Mouse (Mus musculus) small intestine, adult 10 weeks (tissue): ENCODE results near the gene Nprl3. TPM values are rescaled to one million over a fixed set of nuclear protein-coding genes. Genes with fewer than 3 reads are reported as not detected.

Source experiments
- polyA plus RNA-seq: library from polyadenylated mRNA; stranded (reverse); fragments of 350-450 nt; fragmentation: Illumina TruSeq; extraction: RNeasy Lipid Tissue Mini Kit (QIAGEN cat#74804); gene quantifications from one replicate; pipeline ENCODE4 v1.2.3, GENCODE M21; 2014; ENCODE audit warnings: low replicate concordance

Gene Nprl3
- polyA plus RNA-seq: 1.3 TPM

DNA sequence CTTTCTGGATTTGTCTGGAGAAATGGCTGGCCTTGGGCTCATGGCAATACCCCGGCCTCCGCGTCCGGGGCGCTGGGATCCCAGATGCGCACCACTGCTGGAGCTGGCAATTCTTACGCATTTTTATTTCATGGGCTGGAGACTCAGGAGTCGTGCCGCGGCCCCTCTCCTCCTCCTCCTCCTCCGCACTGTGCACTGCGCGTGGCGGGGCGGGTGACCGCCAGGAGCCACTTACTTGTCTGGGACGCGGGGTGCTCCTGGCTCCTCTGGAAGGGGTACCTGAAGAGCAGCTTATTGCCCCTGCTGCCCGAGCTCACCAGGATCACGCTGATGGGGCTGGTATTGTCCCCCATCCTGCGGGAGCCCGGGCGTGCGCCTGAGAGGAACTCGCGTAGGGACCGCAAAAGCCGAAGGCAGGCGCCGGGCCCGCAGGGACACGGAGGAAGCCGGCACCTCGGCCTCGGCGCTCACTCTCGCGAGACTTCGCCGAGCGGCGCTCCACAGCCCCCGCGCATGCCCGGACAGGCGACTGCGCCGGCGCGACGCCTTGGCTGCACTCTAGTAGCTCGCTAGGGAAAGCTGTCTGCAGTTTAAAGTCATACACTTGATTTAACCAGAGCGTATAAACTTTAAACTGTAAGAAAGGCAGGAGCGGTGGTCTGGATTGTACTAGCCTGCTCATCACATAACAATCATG is at the start of gene Nprl3:
Gene Nprl3, minus strand, starts transcription at position 520 of the 697 bp plus-strand sequence.

GRCm38 (mm10) chr11:32299865-32300264 is 32.4 kb upstream of the Nprl3 start, which contains the start of gene Hbq1a:
Gene Hbq1a (plus strand): TSS chr11:32300069.

GRCm38 (mm10) chr11:32296203-32296602 is 28.7 kb upstream of the Nprl3 start, which contains the start of gene Hba-a2:
Gene Hba-a2 (plus strand): TSS chr11:32296489.

DNA sequence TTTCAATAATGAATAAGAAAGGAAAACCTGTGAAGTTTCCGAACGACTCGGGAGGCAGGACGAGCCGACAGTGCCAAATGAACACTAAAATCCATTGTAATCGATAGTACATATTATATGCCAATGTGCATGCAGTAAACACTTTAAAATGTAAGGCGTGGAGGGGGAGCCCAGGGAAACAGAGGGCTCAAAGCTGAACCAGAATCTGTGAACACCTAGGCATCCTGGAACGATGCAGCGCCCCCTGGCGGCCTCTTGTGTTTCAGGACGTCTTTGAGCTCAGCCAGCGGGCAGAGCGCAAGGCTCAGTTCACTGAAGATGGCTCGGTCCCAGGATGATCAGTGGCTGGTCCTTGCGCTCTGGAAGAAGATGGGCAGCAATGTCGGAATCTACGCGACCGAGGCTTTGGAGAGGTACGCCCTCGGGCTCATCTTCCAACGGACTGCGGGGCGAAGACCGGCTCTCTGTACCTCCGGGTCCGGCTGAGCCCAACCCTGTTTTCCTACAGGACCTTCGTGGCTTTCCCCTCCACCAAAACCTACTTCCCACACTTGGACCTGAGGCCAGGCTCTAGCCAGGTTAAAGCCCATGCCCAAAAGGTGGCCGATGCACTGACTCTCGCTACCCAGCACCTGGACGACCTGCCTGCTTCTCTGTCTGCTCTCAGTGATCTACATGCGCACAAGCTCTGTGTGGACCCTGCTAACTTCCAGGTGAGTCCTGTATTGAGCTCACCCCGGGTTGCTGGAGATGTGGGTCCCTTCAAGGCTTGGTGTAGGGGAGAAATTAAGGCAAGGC is 19.4 kb upstream of the Nprl3 start, which contains the start of gene Hbq1b:
Gene Hbq1b, plus strand, starts transcription at position 271 of the 798 bp plus-strand sequence.

DNA sequence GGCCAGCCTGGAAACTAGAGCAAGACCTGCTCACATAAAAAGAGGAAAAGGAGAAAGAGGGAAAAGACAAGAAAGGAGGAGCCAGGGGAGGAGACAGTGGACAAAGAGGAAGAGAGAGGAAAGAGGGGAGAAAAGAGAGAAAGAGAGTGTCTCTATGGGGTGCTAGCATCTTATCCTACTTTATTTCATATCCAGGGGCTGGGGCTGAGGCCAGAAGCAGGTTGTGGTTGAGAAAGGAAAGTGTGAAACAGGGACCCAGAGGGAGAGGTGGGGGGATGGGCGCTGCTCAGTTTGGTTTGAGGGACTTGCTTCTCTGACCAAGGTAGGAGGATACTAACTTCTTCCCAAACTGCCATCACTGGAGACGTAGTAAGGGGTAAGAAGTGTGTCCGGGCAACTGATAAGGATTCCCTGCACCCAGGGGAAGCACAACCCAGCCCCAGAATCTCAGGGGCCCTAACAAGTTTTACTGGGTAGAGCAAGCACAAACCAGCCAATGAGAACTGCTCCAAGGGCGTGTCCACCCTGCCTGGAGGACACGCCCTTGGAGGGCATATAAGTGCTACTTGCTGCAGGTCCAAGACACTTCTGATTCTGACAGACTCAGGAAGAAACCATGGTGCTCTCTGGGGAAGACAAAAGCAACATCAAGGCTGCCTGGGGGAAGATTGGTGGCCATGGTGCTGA is 15.7 kb upstream of the Nprl3 start, which contains the start of gene Hba-a1:
Gene Hba-a1, plus strand, starts transcription at position 421 of the 687 bp plus-strand sequence.

DNA sequence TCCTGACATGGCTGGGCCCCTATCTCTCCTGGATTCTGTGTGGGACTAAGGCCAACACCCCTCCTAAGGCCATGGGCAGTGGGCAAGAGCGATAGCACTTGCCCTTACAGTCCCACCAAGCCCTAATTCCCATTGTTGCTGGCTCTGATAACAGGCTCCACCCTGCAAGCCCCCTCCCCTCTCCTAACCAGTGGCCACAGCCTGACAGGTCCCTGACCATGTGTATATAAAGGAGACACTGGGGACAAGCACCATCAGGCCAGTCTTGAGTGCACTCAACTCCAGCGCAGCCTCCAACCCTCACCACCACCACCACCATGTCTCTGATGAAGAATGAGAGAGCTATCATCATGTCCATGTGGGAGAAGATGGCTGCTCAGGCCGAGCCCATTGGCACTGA is 8.8 kb upstream of the Nprl3 start, which contains the start of gene Hba-x:
Gene Hba-x, plus strand, starts transcription at position 54 of the 400 bp plus-strand sequence.

GRCm38 (mm10) chr11:32226124-32226871 is 41.2 kb downstream of the Nprl3 start, which contains the start of gene Mpg:
Gene Mpg (plus strand): TSS chr11:32226505.

DNA sequence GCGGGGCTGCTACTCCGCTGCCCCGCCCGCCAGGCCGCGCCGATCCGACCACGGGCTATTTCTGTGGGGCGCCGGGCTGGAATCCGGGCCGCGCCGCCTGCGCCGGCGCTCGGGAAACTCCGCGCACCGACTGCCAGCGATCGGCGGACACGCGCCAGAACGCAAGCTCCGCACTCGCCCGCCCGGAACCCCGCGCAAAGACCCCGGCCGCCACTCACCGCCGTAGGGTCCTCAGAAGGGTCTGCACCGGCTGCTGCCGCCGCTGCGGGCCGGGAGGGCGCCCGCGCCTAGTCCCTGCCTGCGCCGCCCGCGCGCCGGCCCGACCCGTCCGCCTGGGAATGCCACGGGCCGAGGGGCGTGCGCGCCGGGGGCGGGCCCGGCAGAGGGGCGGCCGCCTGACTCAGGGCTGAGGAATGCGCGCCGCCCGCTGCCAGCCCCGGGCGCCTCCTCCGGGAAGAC is 45.5 kb downstream of the Nprl3 start, which contains the start of gene Rhbdf1:
Gene Rhbdf1, minus strand, starts transcription at position 350 of the 459 bp plus-strand sequence.

DNA sequence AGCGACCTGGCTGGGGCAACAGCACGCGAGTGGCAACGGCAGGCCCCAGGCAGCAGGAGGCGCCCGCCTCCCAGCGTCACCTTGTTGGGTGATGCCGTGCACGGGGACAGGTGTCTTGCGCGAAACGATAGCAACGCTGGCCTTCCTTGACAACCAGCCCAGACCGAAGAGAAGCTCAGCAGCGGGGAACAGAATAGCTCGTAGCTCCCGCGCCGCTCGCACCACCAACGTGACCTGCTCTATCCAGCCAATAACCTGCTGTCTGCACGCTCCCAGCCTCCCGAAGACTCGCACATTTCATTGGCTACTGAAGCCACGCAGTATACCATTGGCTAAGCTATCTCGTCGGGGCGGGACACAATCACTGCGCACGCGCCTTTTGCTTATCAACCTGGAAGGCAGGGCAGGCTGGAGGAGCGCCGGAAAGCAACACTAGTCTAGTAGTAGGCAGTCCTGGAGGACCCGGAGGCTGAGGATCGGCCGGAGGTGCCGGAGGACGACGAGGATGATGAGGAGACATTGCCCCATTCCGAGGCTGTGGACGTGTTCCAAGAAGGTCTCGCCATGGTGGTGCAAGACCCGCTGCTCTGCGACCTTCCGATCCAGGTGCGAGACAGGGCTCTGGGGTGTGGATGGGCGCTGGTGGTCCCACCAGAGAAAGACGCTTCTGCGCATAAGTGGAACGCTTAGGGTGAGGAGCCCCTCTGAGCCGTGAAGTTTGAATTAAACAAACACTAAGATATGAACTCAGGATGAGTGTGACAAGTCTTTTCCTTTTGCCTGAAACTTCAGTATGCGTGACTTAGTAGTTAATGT is 62.2 kb downstream of the Nprl3 start, which contains the start of gene Snrnp25:
Gene Snrnp25, plus strand, starts transcription at position 358 of the 816 bp plus-strand sequence.

GRCm38 (mm10) chr11:32200075-32200601 is 67.4 kb downstream of the Nprl3 start, which contains the start of gene Il9r:
Gene Il9r (minus strand): TSS chr11:32200279.

Other genes with a start within 250 kb of the Nprl3 start
- gene Il9r, start 67.4 kb downstream of the Nprl3 start, polyA plus RNA-seq: 0.22 TPM
- 1.9 TPM for gene Snrnp25, start 62.3 kb downstream of the Nprl3 start, polyA plus RNA-seq
- gene Rhbdf1, start 45.4 kb downstream of the Nprl3 start, polyA plus RNA-seq: not detected
- 2.7 TPM for gene Mpg, start 41.2 kb downstream of the Nprl3 start, polyA plus RNA-seq
- not detected for gene Hba-x, start 8.7 kb upstream of the Nprl3 start, polyA plus RNA-seq
- not detected for gene Hba-a1, start 15.8 kb upstream of the Nprl3 start, polyA plus RNA-seq
- not detected for gene Hbq1b, start 19.3 kb upstream of the Nprl3 start, polyA plus RNA-seq
- 1.7 TPM for gene Hba-a2, start 28.8 kb upstream of the Nprl3 start, polyA plus RNA-seq
- not detected for gene Hbq1a, start 32.4 kb upstream of the Nprl3 start, polyA plus RNA-seq
- gene Sh3pxd2b, start 80.1 kb upstream of the Nprl3 start, polyA plus RNA-seq: 0.30 TPM
- 0.59 TPM for gene Ubtd2, start 187.7 kb upstream of the Nprl3 start, polyA plus RNA-seq